Mouse (Mus musculus) embryonic facial prominence, embryonic 14.5 days (tissue): Measurements from ENCODE around the gene Fhl3. TPM values are rescaled to one million over a fixed set of nuclear protein-coding genes. Genes with fewer than 3 reads are reported as not detected.
A peak's percentile ranks its signal among the peaks of the same experiment; 100 is the strongest.

Experiments
- ATAC-seq: fragments of 200-750 bp; cut with Nextera tagmentation; 2 replicates; pipeline ENCODE4 v1.8.0; 2017; ENCODE audit warnings: low read depth, moderate number of reproducible peaks, moderate TSS enrichment
- DNase-seq: peaks from one replicate; pipeline ENCODE4 v3.0.0-alpha.2; 2015; ENCODE audit warnings: low spot score
- H3K27ac ChIP-seq: fragments of 300-500 bp; sonication (generic); replicated peaks from 2 replicates; pipeline ENCODE4 v1.5.1; 2014; ENCODE audit warnings: low read depth, mild to moderate bottlenecking, low read length, moderate library complexity
- H3K27me3 ChIP-seq: fragments of 300-500 bp; sonication (generic); replicated peaks from 2 replicates; pipeline ENCODE4 v1.6.1; 2014; ENCODE audit warnings: low read length; ENCODE audit not compliant: control insufficient read depth, insufficient read depth
- H3K36me3 ChIP-seq: fragments of 300-500 bp; sonication (generic); 2 replicates; pipeline ENCODE4 v1.6.1; 2014; ENCODE audit warnings: low read length, mixed read lengths; ENCODE audit not compliant: control insufficient read depth, insufficient read depth
- H3K4me1 ChIP-seq: fragments of 300-500 bp; sonication (generic); 2 replicates; pipeline ENCODE4 v1.6.1; 2014; ENCODE audit warnings: antibody characterized with exemption, low read length; ENCODE audit not compliant: control insufficient read depth, insufficient read depth
- H3K4me2 ChIP-seq: fragments of 300-500 bp; sonication (generic); 2 replicates; pipeline ENCODE4 v1.6.1; 2014; ENCODE audit warnings: low read depth, mild to moderate bottlenecking, low read length, moderate library complexity, mixed read lengths
- H3K4me3 ChIP-seq: fragments of 300-500 bp; sonication (generic); 2 replicates; pipeline ENCODE4 v1.5.1; 2014; ENCODE audit warnings: low read depth, mild to moderate bottlenecking, low read length
- H3K9ac ChIP-seq: fragments of 300-500 bp; sonication (generic); 2 replicates; pipeline ENCODE4 v1.6.1; 2014; ENCODE audit warnings: low read depth, mild to moderate bottlenecking, low read length, moderate library complexity, mixed read lengths
- H3K9me3 ChIP-seq: fragments of 300-500 bp; sonication (generic); 2 replicates; pipeline ENCODE4 v1.6.1; 2016; ENCODE audit warnings: low read length; ENCODE audit not compliant: control insufficient read depth
- WGBS: fragments of 180-500 bp; shearing (Covaris S2); extraction: QIAGEN DNeasy Blood & Tissue Kit; methylation state at CpG from one replicate; pipeline ENCODE4 v1.1.7; 2014; 5-methylcytosine and 5-hydroxymethylcytosine counted together
- polyA plus RNA-seq: library from polyadenylated mRNA; unstranded; fragments of >200 nt; fragmentation: Nextera tagmentation; extraction: Ambion mirVana; gene quantifications from 2 replicates; pipeline ENCODE4 v1.2.1, GENCODE M21; 2014

Gene Fhl3
- polyA plus RNA-seq, 1 experiment from 2014 or later = 18.2 TPM

GRCm38 (mm10) chr4:124674334-124675032, 26.0 kb upstream of the Fhl3 start:
- no peak for DNase-seq
- H3K27me3 ChIP-seq = peaks cover 16% of the 10 kb centered on the region
- no peak overlapping the region for H3K4me2 ChIP-seq
- H3K9me3 ChIP-seq = no peaks in the 10 kb centered on the region
- peak overlapping the region; percentile 25; the same call in 1 of the 2 replicates for H3K9ac ChIP-seq
- 51% methylated on average over 17 of the region's 17 CpGs for WGBS
- ATAC-seq = no peak
- peaks cover 15% of the 10 kb centered on the region for H3K4me1 ChIP-seq
- H3K36me3 ChIP-seq = peaks cover 34% of the 10 kb centered on the region
- H3K4me3 ChIP-seq = no peak overlapping the region
- H3K27ac ChIP-seq = 0 out of 2 replicates have a peak overlapping the region, but pooled peaks have one; percentile 28

GRCm38 (mm10) chr4:124675037-124675436, 25.5 kb upstream of the Fhl3 start:
- H3K4me2 ChIP-seq = no peak overlapping the region
- H3K4me1 ChIP-seq = peaks cover 15% of the 10 kb centered on the region
- 6% methylated on average over 4 of the region's 4 CpGs for WGBS
- no peaks in the 10 kb centered on the region for H3K9me3 ChIP-seq
- H3K36me3 ChIP-seq = peaks cover 40% of the 10 kb centered on the region
- H3K27me3 ChIP-seq = peaks cover 16% of the 10 kb centered on the region
- DNase-seq (peak; percentile 88), ATAC-seq (peak; percentile 20; the same call in 1 of the 2 replicates)
- no peak overlapping the region for H3K9ac ChIP-seq
- no peak overlapping the region for H3K4me3 ChIP-seq
- H3K27ac ChIP-seq = no peak overlapping the region

GRCm38 (mm10) chr4:124675958-124676357, 24.5 kb upstream of the Fhl3 start:
- Histone ChIP-seq H3K9me3 (no peaks in the 10 kb centered on the region), H3K27me3 (peaks cover 15% of the 10 kb centered on the region), H3K4me1 (peaks cover 15% of the 10 kb centered on the region), H3K4me2 (no peak overlapping the region), H3K27ac (no peak overlapping the region), H3K36me3 (peaks cover 49% of the 10 kb centered on the region), H3K9ac (no peak overlapping the region), H3K4me3 (no peak overlapping the region)
- 83% methylated on average over 6 of the region's 6 CpGs for WGBS
- DNase-seq (no peak), ATAC-seq (no peak)

- DNase-seq (peak; percentile 64), ATAC-seq (no peak)
- peaks cover 86% of the 10 kb centered on the region for H3K36me3 ChIP-seq
- H3K4me1 ChIP-seq = no peaks in the 10 kb centered on the region
- H3K4me2 ChIP-seq = no peak overlapping the region
- H3K9me3 ChIP-seq = no peaks in the 10 kb centered on the region
- WGBS = 60% methylated on average over 7 of the region's 7 CpGs
- H3K27ac ChIP-seq = no peak overlapping the region
- H3K4me3 ChIP-seq = no peak overlapping the region
- no peaks in the 10 kb centered on the region for H3K27me3 ChIP-seq
- no peak overlapping the region for H3K9ac ChIP-seq
Measured at GRCm38 (mm10) chr4:124682270-124682669, 18.2 kb upstream of the Fhl3 start.

GRCm38 (mm10) chr4:124683474-124683873, 17.0 kb upstream of the Fhl3 start:
- WGBS = 90% methylated on average over 4 of the region's 4 CpGs
- H3K36me3 ChIP-seq = peaks cover 75% of the 10 kb centered on the region
- ATAC-seq = no peak

GRCm38 (mm10) chr4:124685004-124685403, 15.5 kb upstream of the Fhl3 start:
- Histone ChIP-seq H3K4me3 (no peak overlapping the region), H3K9ac (no peak overlapping the region), H3K27ac (no peak overlapping the region), H3K27me3 (no peaks in the 10 kb centered on the region), H3K36me3 (peaks cover 67% of the 10 kb centered on the region), H3K9me3 (no peaks in the 10 kb centered on the region), H3K4me2 (no peak overlapping the region), H3K4me1 (no peaks in the 10 kb centered on the region)
- ATAC-seq = no peak
- no peak for DNase-seq
- 84% methylated on average over 4 of the region's 4 CpGs for WGBS

More at GRCm38 (mm10) chr4:124683474-124683873, 17.0 kb upstream of the Fhl3 start:
- Histone ChIP-seq H3K27ac (no peak overlapping the region), H3K4me3 (no peak overlapping the region), H3K4me1 (no peaks in the 10 kb centered on the region), H3K9ac (no peak overlapping the region), H3K4me2 (no peak overlapping the region), H3K27me3 (no peaks in the 10 kb centered on the region), H3K9me3 (no peaks in the 10 kb centered on the region)
- no peak for DNase-seq

- no peaks in the 10 kb centered on the region for H3K9me3 ChIP-seq
- 94% methylated on average over 8 of the region's 8 CpGs for WGBS
- H3K9ac ChIP-seq = no peak overlapping the region
- DNase-seq (no peak), ATAC-seq (no peak)
- H3K27ac ChIP-seq = no peak overlapping the region
- H3K36me3 ChIP-seq = peaks cover 62% of the 10 kb centered on the region
- H3K4me2 ChIP-seq = no peak overlapping the region
- no peaks in the 10 kb centered on the region for H3K27me3 ChIP-seq
- no peak overlapping the region for H3K4me3 ChIP-seq
- no peaks in the 10 kb centered on the region for H3K4me1 ChIP-seq
Measured at GRCm38 (mm10) chr4:124685453-124685852, 15.0 kb upstream of the Fhl3 start.

- Histone ChIP-seq H3K36me3 (peaks cover 58% of the 10 kb centered on the region), H3K4me3 (no peak overlapping the region), H3K4me2 (no peak overlapping the region), H3K27ac (no peak overlapping the region), H3K9ac (no peak overlapping the region), H3K4me1 (no peaks in the 10 kb centered on the region), H3K9me3 (no peaks in the 10 kb centered on the region), H3K27me3 (no peaks in the 10 kb centered on the region)
- WGBS = 87% methylated on average over 8 of the region's 8 CpGs
- DNase-seq = no peak
- no peak for ATAC-seq
Measured at GRCm38 (mm10) chr4:124685897-124686402, 14.6 kb upstream of the Fhl3 start.

GRCm38 (mm10) chr4:124691455-124691854, 9.0 kb upstream of the Fhl3 start:
- Histone ChIP-seq H3K27me3 (no peaks in the 10 kb centered on the region), H3K4me3 (no peak overlapping the region), H3K9ac (no peak overlapping the region), H3K36me3 (peaks cover 10% of the 10 kb centered on the region; the same call in 1 of the 2 replicates), H3K27ac (no peak overlapping the region), H3K4me2 (no peak overlapping the region), H3K4me1 (peaks cover 10% of the 10 kb centered on the region), H3K9me3 (no peaks in the 10 kb centered on the region)
- DNase-seq (no peak), ATAC-seq (no peak)
- 88% methylated on average over 8 of the region's 8 CpGs for WGBS
